In genomic region chr1:51837845-51838623, GRCm38 (mm10) we compare ENCODE assay signal across 9 mouse cellular contexts.
DNase-seq lines count a peak whose midpoint lies in the region; ATAC-seq and TF ChIP-seq lines count a peak whose summit lies in the region.
"Had no signal": no experiment of that assay in that cellular context is flagged by ENCODE, and none has a peak within 500 bp of the region (broad histone marks: within the 10 kb centered on the region; RNA-seq: fewer than 3 reads in every experiment).

No protein-coding gene starts in this region.

- no peak overlapping the region for H3K4me2 ChIP-seq in liver, embryonic 11.5 days
- no peak overlapping the region for H3K4me2 ChIP-seq in heart, embryonic 12.5 days

- H3K27me3 ChIP-seq in liver, adult 2 months (ENCODE audit: control insufficient read depth, insufficient read depth, low read length) = no peaks in the 10 kb centered on the region
- H3K27me3 ChIP-seq in liver, embryonic 11.5 days (replicated peaks; ENCODE audit: control insufficient read depth, insufficient read depth, low read length) = no peaks in the 10 kb centered on the region
- H3K27me3 ChIP-seq in heart, embryonic 12.5 days (replicated peaks) = no peaks in the 10 kb centered on the region

- peaks cover 34% of the 10 kb centered on the region; the same call in 1 of the 2 replicates for H3K79me2 ChIP-seq in liver, adult 2 months (ENCODE audit: control insufficient read depth, insufficient read depth, low read length)

- TF ChIP-seq POLR2A in liver, adult 2 months (IDR thresholded peaks at IDR 0.05; ENCODE audit: extremely low read depth, insufficient read depth, low read length) = no peak

- no peak for DNase-seq in gastrocnemius, adult 2 months
- DNase-seq in gastrocnemius, postnatal 10 days = no peak
- no peak for DNase-seq in liver, adult 2 months (ENCODE audit: extremely low read depth, low read depth, low spot score)
- DNase-seq in liver, embryonic 11.5 days (ENCODE audit: low spot score) = no peak
- peak; percentile 59 for DNase-seq in lung, postnatal 36 days
- no peak for DNase-seq in thymus, postnatal 0 days (ENCODE audit: low spot score)
- DNase-seq in gastrocnemius, postnatal 4 days (ENCODE audit: low spot score in 2 of 2) = no peak

- no peaks in the 10 kb centered on the region for H3K4me1 ChIP-seq in liver, adult 2 months (ENCODE audit: control insufficient read depth, insufficient read depth, low read length)
- H3K4me1 ChIP-seq in liver, embryonic 11.5 days (replicated peaks; ENCODE audit: control insufficient read depth, insufficient read depth, low read length) = no peaks in the 10 kb centered on the region
- peaks cover 33% of the 10 kb centered on the region for H3K4me1 ChIP-seq in heart, embryonic 12.5 days (replicated peaks)

- no peak for ATAC-seq in liver, embryonic 11.5 days (replicated peaks; ENCODE audit: low FRiP score)
- peak; percentile 63; the same call in 1 of the 2 replicates for ATAC-seq in heart, embryonic 12.5 days (ENCODE audit: insufficient number of reproducible peaks, low FRiP score)
- ATAC-seq: midbrain, embryonic 16.5 days had no signal

- peak overlapping the region; percentile 71 for H3K27ac ChIP-seq in gastrocnemius, adult 2 months
- no peak overlapping the region for H3K27ac ChIP-seq in liver, adult 2 months (replicated peaks; ENCODE audit: insufficient read depth, low read depth, low read length)
- no peak overlapping the region for H3K27ac ChIP-seq in liver, embryonic 11.5 days (ENCODE audit: low read depth, low read length)
- peak overlapping the region; percentile 41; the same call in 1 of the 2 replicates for H3K27ac ChIP-seq in heart, embryonic 12.5 days (ENCODE audit: poor library complexity, severe bottlenecking)

- 73% methylated on average over 11 of the region's 11 CpGs for WGBS in liver, adult 2 months
- 72% methylated on average over 11 of the region's 11 CpGs for WGBS in liver, embryonic 11.5 days
- WGBS in heart, embryonic 12.5 days = 61% methylated on average over 11 of the region's 11 CpGs

- H3K36me3 ChIP-seq in liver, adult 2 months (ENCODE audit: control insufficient read depth, insufficient read depth, low read length) = peaks cover 10% of the 10 kb centered on the region
- no peaks in the 10 kb centered on the region for H3K36me3 ChIP-seq in liver, embryonic 11.5 days (ENCODE audit: control insufficient read depth, insufficient read depth, low read length)
- peaks cover 6% of the 10 kb centered on the region for H3K36me3 ChIP-seq in heart, embryonic 12.5 days

- no peak overlapping the region for H3K9ac ChIP-seq in liver, adult 2 months (ENCODE audit: low read depth, low read length)
- H3K9ac ChIP-seq in liver, embryonic 11.5 days (ENCODE audit: low read depth, low read length) = no peak overlapping the region
- H3K9ac ChIP-seq in heart, embryonic 12.5 days = no peak overlapping the region

- H3K9me3 ChIP-seq in liver, embryonic 11.5 days (ENCODE audit: control insufficient read depth, low read length) = no peaks in the 10 kb centered on the region
- H3K9me3 ChIP-seq in heart, embryonic 12.5 days (replicated peaks) = no peaks in the 10 kb centered on the region

- peak; percentile 30 for TF ChIP-seq CTCF in gastrocnemius, adult 2 months (IDR thresholded peaks at IDR 0.05)
- peak; percentile 7; the same call in 1 of the 2 replicates for TF ChIP-seq CTCF in liver, adult 2 months (IDR thresholded peaks at IDR 0.05; ENCODE audit: low read depth, low read length)

- intact Hi-C loops in gastrocnemius, adult 2 months (cut with DNase I) = no loop called here

- H3K4me3 ChIP-seq in gastrocnemius, adult 2 months = peak overlapping the region; percentile 45
- no peak overlapping the region for H3K4me3 ChIP-seq in liver, adult 2 months (ENCODE audit: insufficient read depth, low read depth, low read length)
- H3K4me3 ChIP-seq in liver, embryonic 11.5 days (ENCODE audit: low read depth, low read length) = no peak overlapping the region
- no peak overlapping the region for H3K4me3 ChIP-seq in heart, embryonic 12.5 days

Comparison
In these comparisons a context has a peak if more than half of its experiments do, and no peak if none do; other contexts are left out.
1. H3K27ac ChIP-seq: peak in gastrocnemius, adult 2 months (single experiment) and heart, embryonic 12.5 days (single experiment); none in liver, adult 2 months (single experiment) and liver, embryonic 11.5 days (single experiment).